Mouse (Mus musculus) kidney, postnatal 36 days (tissue): ENCODE results near the gene Lamb3.

Experiments used
- DNase-seq, 2 experiments: peaks; one replicate each; pipeline ENCODE4 v3.0.0; 2021 to 2022; ENCODE audit warnings: mixed read lengths in 2 of 2

The Lamb3 gene

GRCm38 (mm10) chr1:193392266-193392665, 184.8 kb downstream of the Lamb3 start:
- no peak for DNase-seq
